Comparison of ENCODE assay signal across 24 mouse cellular contexts in genomic region chr11:65771546-65771945, GRCm38 (mm10).
"Had no signal": no experiment of that assay in that cellular context is flagged by ENCODE, and none has a peak within 500 bp of the region (broad histone marks: within the 10 kb centered on the region; RNA-seq: fewer than 3 reads in every experiment).

No protein-coding gene starts in this region.

- H3K9me3 ChIP-seq: limb, embryonic 10.5 days; limb, embryonic 13.5 days; liver, embryonic 12.5 days; lung, embryonic 15.5 days; megakaryocyte, embryonic 14.5 days; midbrain, embryonic 10.5 days; neural tube, embryonic 12.5 days; neural tube, embryonic 15.5 days; stomach, embryonic 15.5 days had no signal

- H3K4me3 ChIP-seq: layer of hippocampus, adult 2 months; limb, embryonic 10.5 days; limb, embryonic 13.5 days; liver, embryonic 12.5 days; lung, embryonic 15.5 days; megakaryocyte, embryonic 14.5 days; midbrain, embryonic 10.5 days; neural tube, embryonic 12.5 days; neural tube, embryonic 15.5 days; stomach, embryonic 15.5 days had no signal

- H3K9ac ChIP-seq: limb, embryonic 13.5 days; liver, embryonic 12.5 days; lung, embryonic 15.5 days; neural tube, embryonic 12.5 days; neural tube, embryonic 15.5 days; stomach, embryonic 15.5 days had no signal

- H3K27ac ChIP-seq: hindbrain, postnatal 0 days; kidney, postnatal 0 days; layer of hippocampus, adult 2 months; limb, embryonic 10.5 days; limb, embryonic 13.5 days; liver, embryonic 12.5 days; lung, embryonic 15.5 days; midbrain, embryonic 10.5 days; neural tube, embryonic 12.5 days; neural tube, embryonic 15.5 days; stomach, embryonic 15.5 days had no signal

- H3K36me3 ChIP-seq: limb, embryonic 10.5 days; limb, embryonic 13.5 days; liver, embryonic 12.5 days; lung, embryonic 15.5 days; midbrain, embryonic 10.5 days; neural tube, embryonic 12.5 days; neural tube, embryonic 15.5 days; stomach, embryonic 15.5 days had no signal

- H3K27me3 ChIP-seq: limb, embryonic 13.5 days; liver, embryonic 12.5 days; lung, embryonic 15.5 days; megakaryocyte, embryonic 14.5 days; neural tube, embryonic 12.5 days; neural tube, embryonic 15.5 days; stomach, embryonic 15.5 days had no signal

- ATAC-seq: hindbrain, postnatal 0 days; inflammation-experienced regulatory T-cells, adult 6 months; intestine, embryonic 16.5 days; liver, embryonic 12.5 days had no signal

- H3K4me2 ChIP-seq: limb, embryonic 13.5 days; liver, embryonic 12.5 days; lung, embryonic 15.5 days; neural tube, embryonic 12.5 days; neural tube, embryonic 15.5 days; stomach, embryonic 15.5 days had no signal

- DNase-seq: kidney, adult 18-20 months; kidney, adult 9 months; kidney, postnatal 25 days; layer of hippocampus, adult 9-11 months; liver; midbrain, embryonic 14.5 days; right cerebral cortex, adult 18-20 months; right cerebral cortex, postnatal 14 days; right cerebral cortex, postnatal 4 days; thymus, postnatal 25 days had no signal

- H3K4me1 ChIP-seq: limb, embryonic 10.5 days; neural tube, embryonic 12.5 days; stomach, embryonic 15.5 days had no signal
